Mouse (Mus musculus) ES-E14 (cell line): ENCODE data around the gene Gm5737. TPM values are rescaled to one million over a fixed set of nuclear protein-coding genes. Genes with fewer than 3 reads are reported as not detected.
A peak's percentile ranks its signal among the peaks of the same experiment; 100 is the strongest.

Source experiments
- DNase-seq: peaks from one replicate; pipeline ENCODE4 v3.0.0-alpha.2; 2013; ENCODE audit warnings: low read depth, low spot score
- H3K27ac ChIP-seq: 2 replicates; pipeline ENCODE4 v1.5.1; 2012; ENCODE audit warnings: low read depth, mild to moderate bottlenecking, low read length, moderate library complexity, mixed read lengths; ENCODE audit not compliant: poor library complexity, insufficient read depth, severe bottlenecking
- H3K36me3 ChIP-seq: 2 replicates; pipeline ENCODE4 v1.6.1; 2012; ENCODE audit warnings: mild to moderate bottlenecking, low read length, moderate library complexity, mixed read lengths; ENCODE audit not compliant: control insufficient read depth, poor library complexity, insufficient read depth, severe bottlenecking
- H3K4me1 ChIP-seq, 2 experiments: fragments of 150-350 bp in 1 of 2; sonication (generic) in 1 of 2; 2 replicates each; pipeline ENCODE4 v1.6.1; 2012; ENCODE audit warnings: low read length in 2 of 2, mild to moderate bottlenecking in 1 of 2, mixed read lengths in 1 of 2; ENCODE audit not compliant: control insufficient read depth in 2 of 2, insufficient read depth in 2 of 2, poor library complexity in 1 of 2
- H3K4me3 ChIP-seq, 2 experiments: fragments of 150-350 bp in 1 of 2; sonication (generic) in 1 of 2; 2 replicates each; pipeline ENCODE4 v1.5.1; 2012; ENCODE audit warnings: low read length in 2 of 2, low read depth in 1 of 2, mild to moderate bottlenecking in 1 of 2, mixed read lengths in 1 of 2; ENCODE audit not compliant: insufficient read depth in 1 of 2, poor library complexity in 1 of 2, severe bottlenecking in 1 of 2
- H3K9ac ChIP-seq: 2 replicates; pipeline ENCODE4 v1.6.1; 2012; ENCODE audit warnings: low read depth, mild to moderate bottlenecking, low read length, mixed read lengths; ENCODE audit not compliant: poor library complexity, insufficient read depth, severe bottlenecking
- H3K9me3 ChIP-seq: fragments of 150-350 bp; sonication (generic); 2 replicates; pipeline ENCODE4 v1.6.1; 2012; ENCODE audit warnings: low read depth, mild to moderate bottlenecking, low read length; ENCODE audit not compliant: control insufficient read depth, insufficient read depth
- CHD2 ChIP-seq: IDR thresholded peaks from 2 replicates; pipeline ENCODE4 v1.6.1; 2014; ENCODE audit warnings: mild to moderate bottlenecking, low read depth, low read length, inconsistent platforms
- HCFC1 ChIP-seq: IDR thresholded peaks from 2 replicates; pipeline ENCODE4 v1.6.1; 2012; ENCODE audit warnings: low read length, inconsistent platforms, borderline replicate concordance; ENCODE audit not compliant: insufficient read depth
- MAFK ChIP-seq: IDR thresholded peaks from 2 replicates; pipeline ENCODE4 v1.6.1; 2014; ENCODE audit warnings: mild to moderate bottlenecking, low read depth, low read length, inconsistent platforms; ENCODE audit not compliant: insufficient read depth
- ZC3H11A ChIP-seq: IDR thresholded peaks from 2 replicates; pipeline ENCODE4 v1.6.1; 2012; ENCODE audit warnings: low read depth, mild to moderate bottlenecking, inconsistent platforms, low read length, borderline replicate concordance
- ZNF384 ChIP-seq: IDR thresholded peaks from 2 replicates; pipeline ENCODE4 v1.6.1; 2012; ENCODE audit warnings: low read depth, low read length, inconsistent platforms
- in situ Hi-C, 2 experiments: fragments of 600-800 bp; cut with MboI; formaldehyde crosslinking; loops; one replicate each; pipeline ENCODE4 v1.15.1; 2025; ENCODE audit warnings: low sequenced_read_pairs in 2 of 2, inconsistent platforms in 1 of 2; ENCODE audit not compliant: unreplicated experiment in 2 of 2
- total RNA-seq: library from RNA; depleted of rRNA; stranded (reverse); fragments of 300-350 nt; gene quantifications from 2 replicates; pipeline ENCODE4 v1.2.3, GENCODE M21; 2012; rRNA removed

The Gm5737 gene
- not detected in 2 replicates for total RNA-seq

DNA sequence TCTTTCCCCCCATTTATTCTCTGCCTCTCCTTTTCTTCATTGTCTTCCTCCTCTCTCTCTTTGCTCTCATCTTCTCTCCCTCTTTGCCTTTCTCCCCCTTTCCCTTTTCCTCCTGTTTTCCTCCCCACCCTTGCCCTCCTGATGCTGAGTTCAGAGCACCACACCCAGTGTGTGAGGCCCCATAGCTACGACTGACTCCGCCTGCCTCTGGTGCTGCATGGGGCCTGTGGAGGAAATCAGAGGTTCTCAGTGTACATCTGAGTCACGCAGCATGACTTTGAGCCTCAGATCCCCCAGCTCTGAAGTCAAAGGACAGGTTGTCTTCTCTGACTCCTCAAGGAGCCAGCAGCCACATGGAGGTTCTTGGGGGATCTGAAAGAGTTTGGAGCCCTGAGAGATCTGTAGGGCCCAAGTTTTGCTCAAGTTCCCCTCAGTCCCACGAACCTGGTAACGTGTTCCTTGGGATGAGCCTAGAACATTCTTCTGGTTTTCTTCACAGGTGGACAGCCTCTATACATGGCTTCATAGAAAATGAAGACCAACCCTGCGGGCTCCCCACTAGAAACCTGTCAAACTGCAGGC lies at the start of gene Gm5737:
Gene Gm5737, plus strand, starts transcription at position 532 of the 582 bp plus-strand sequence.
- Histone ChIP-seq H3K4me3 (no peak within 1 kb of the TSS), H3K36me3 (no peaks in the 10 kb centered on the region), H3K27ac (no peak within 1 kb of the TSS), H3K9ac (no peak within 1 kb of the TSS), H3K9me3 (no peaks in the 10 kb centered on the region), H3K4me1 (no peaks in the 10 kb centered on the region)
- TF ChIP-seq CHD2 (no peak), ZC3H11A (no peak), MAFK (no peak), ZNF384 (no peak), HCFC1 (no peak)
- in situ Hi-C loops: no loop called here
- no peak for DNase-seq

DNA sequence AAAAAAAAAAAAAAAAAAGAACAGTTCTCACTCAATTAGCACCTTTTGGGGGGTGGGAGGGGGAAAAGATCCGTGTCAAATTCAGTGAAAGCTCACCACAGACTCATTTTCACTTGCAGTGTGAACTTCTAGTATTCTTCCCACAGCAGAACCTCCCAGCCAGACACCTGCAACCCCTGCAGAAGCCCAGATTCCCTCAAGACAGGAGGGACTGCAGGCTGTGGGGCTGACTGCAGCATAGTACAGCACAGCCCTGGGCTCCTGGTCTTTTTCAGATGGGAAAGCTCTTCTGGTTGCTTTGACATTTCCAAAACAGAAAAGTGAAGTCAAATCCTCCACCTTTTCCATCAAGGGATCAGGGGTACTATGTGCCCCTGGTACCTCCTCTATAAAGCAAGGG lies 44.8 kb upstream of the Gm5737 start:
- Histone ChIP-seq H3K4me1 (no peaks in the 10 kb centered on the region), H3K9me3 (no peaks in the 10 kb centered on the region), H3K9ac (no peak overlapping the region), H3K27ac (no peak overlapping the region), H3K4me3 (no peak overlapping the region), H3K36me3 (no peaks in the 10 kb centered on the region)
- TF ChIP-seq ZNF384 (0 out of 2 replicates have a peak, but pooled peaks have one; percentile 21), CHD2 (no peak), MAFK (no peak), HCFC1 (no peak), ZC3H11A (no peak)
- DNase-seq: no peak
- in situ Hi-C loops: loop anchor here in 1 of 2 experiments (25.0 kb wide), 1 partner anchor 530 kb away; no protein-coding TSS in a partner anchor

DNA sequence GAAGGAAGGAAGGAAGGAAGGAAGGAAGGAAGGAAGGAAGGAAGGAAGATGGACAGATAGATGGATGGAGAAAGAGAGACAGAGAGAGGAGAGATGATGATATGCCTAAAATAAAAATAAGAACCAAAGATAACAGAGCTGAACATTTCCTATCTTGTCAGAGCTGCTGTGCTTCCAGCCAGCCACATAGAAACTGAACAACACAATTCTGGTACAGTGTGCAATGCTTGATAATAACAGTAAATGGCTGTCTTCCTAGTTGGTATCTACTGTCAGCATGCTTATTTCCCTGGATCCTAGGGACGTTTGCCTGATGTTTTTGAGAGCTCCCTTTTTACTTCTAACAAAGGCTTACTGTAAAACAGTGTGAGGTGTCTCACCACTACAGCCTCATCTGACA lies 40.8 kb upstream of the Gm5737 start:
- TF ChIP-seq ZNF384 (no peak), CHD2 (no peak), ZC3H11A (no peak), MAFK (no peak), HCFC1 (no peak)
- no peak for DNase-seq
- Histone ChIP-seq H3K4me3 (no peak overlapping the region), H3K9me3 (no peaks in the 10 kb centered on the region), H3K36me3 (no peaks in the 10 kb centered on the region), H3K4me1 (no peaks in the 10 kb centered on the region), H3K27ac (no peak overlapping the region), H3K9ac (no peak overlapping the region)
- in situ Hi-C loops: loop anchor here in 1 of 2 experiments (25.0 kb wide), 1 partner anchor 534 kb away; no protein-coding TSS in a partner anchor

DNA sequence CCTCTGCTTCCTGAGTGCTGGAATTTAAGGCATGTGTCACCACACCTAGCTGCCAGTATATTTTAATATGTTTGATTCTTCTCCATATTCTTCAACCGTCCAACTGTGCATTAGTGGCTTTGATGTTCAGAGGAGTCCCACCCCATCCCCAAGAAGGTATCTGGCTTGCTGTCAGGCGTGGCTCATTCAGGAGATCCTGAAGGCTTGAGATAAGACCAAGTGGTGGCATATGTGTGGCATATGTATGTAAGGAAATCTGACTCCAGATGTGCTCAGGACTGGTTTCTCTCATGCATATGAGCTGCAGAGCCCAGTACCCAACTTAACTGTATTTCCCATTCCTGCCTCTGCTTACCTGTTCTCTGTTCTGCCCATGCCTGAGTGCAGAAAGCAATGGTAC lies 34.2 kb upstream of the Gm5737 start:
- no peak overlapping the region for H3K27ac ChIP-seq
- in situ Hi-C loops: no loop called here

DNA sequence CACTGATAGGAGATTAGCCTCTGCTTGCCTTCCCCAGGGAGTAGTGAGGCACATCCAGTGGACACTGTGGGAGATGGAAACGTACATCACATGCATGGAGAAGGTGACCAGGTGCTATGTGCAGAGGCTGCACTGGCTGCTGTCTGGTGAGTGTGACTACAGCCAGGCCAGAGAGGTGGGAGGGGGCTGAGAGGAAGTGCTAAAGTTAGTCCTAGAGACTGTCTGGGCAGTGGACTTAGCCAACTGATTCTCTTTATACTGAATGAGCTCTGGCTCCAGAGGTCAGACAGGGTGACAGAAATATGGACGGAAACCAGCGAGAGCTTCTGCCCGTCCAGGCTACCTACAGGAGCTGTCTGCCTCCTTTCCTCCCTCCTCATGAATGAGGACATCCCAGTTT lies 16.6 kb upstream of the Gm5737 start:
- no peaks in the 10 kb centered on the region for H3K9me3 ChIP-seq
- no peak overlapping the region for H3K27ac ChIP-seq
- no peak overlapping the region for H3K4me3 ChIP-seq
- TF ChIP-seq HCFC1: no peak
- TF ChIP-seq ZC3H11A: no peak
- no peak for TF ChIP-seq MAFK
- no peak for TF ChIP-seq ZNF384
- TF ChIP-seq CHD2: no peak
- H3K36me3 ChIP-seq: no peaks in the 10 kb centered on the region
- in situ Hi-C loops: no loop called here
- no peaks in the 10 kb centered on the region for H3K4me1 ChIP-seq
- no peak for DNase-seq
- no peak overlapping the region for H3K9ac ChIP-seq

More for the DNA sequence above, 34.2 kb upstream of the Gm5737 start:
- TF ChIP-seq ZC3H11A (no peak), CHD2 (no peak), MAFK (no peak), HCFC1 (no peak), ZNF384 (no peak)
- DNase-seq: no peak
- H3K9me3 ChIP-seq: no peaks in the 10 kb centered on the region
- H3K4me3 ChIP-seq: no peak overlapping the region
- H3K9ac ChIP-seq: no peak overlapping the region
- no peaks in the 10 kb centered on the region for H3K4me1 ChIP-seq
- no peaks in the 10 kb centered on the region for H3K36me3 ChIP-seq
